Mouse (Mus musculus) cerebellum, adult 9-11 months (tissue): ENCODE measurements around the gene Brd1.
A peak's percentile ranks its signal among the peaks of the same experiment; 100 is the strongest.

Experiments used
- DNase-seq: peaks from one replicate; pipeline ENCODE4 v3.0.0; 2022

Gene Brd1

GRCm38 (mm10) chr15:88680931-88681330 lies 53.1 kb downstream of the Brd1 start:
- no peak for DNase-seq

GRCm38 (mm10) chr15:88677568-88677967 lies 56.5 kb downstream of the Brd1 start:
- DNase-seq: peak; percentile 59

- DNase-seq: no peak
These were observed 58.0 kb downstream of the Brd1 start for GRCm38 (mm10) chr15:88675998-88676397.

GRCm38 (mm10) chr15:88668693-88669092 lies 65.3 kb downstream of the Brd1 start:
- DNase-seq: no peak

- DNase-seq: no peak
These were observed 66.4 kb downstream of the Brd1 start for GRCm38 (mm10) chr15:88667653-88668052.

GRCm38 (mm10) chr15:88665846-88666245 lies 68.2 kb downstream of the Brd1 start:
- no peak for DNase-seq

- no peak for DNase-seq
These were observed 71.0 kb downstream of the Brd1 start for GRCm38 (mm10) chr15:88663041-88663440.

GRCm38 (mm10) chr15:88662111-88662850 lies 71.8 kb downstream of the Brd1 start:
- DNase-seq: peak; percentile 51

- no peak for DNase-seq
These were observed 72.4 kb downstream of the Brd1 start for GRCm38 (mm10) chr15:88661654-88662053.

- no peak for DNase-seq
These were observed 82.0 kb downstream of the Brd1 start for GRCm38 (mm10) chr15:88652006-88652405.

GRCm38 (mm10) chr15:88651019-88651418 lies 83.0 kb downstream of the Brd1 start:
- DNase-seq: peak; percentile 84
